Mouse (Mus musculus) common myeloid progenitor, adult 5-6 weeks (primary cell): ENCODE data around the gene Sgsm2. TPM values are rescaled to one million over a fixed set of nuclear protein-coding genes. Genes with fewer than 3 reads are reported as not detected.

Source experiments
- total RNA-seq: library from RNA; stranded (forward); fragments of 200-1000, 187-1606 nt; gene quantifications from 2 replicates; pipeline ENCODE4 v1.2.3, GENCODE M21; 2017

The Sgsm2 gene
- total RNA-seq, 1 experiment from 2014 or later = 8.2 TPM

Other genes with a start within 250 kb of the Sgsm2 start
- 32.2 and 46.4 TPM in 2 replicates for gene Cluh, start 247.6 kb downstream of the Sgsm2 start, total RNA-seq
- gene Pafah1b1, start 172.4 kb downstream of the Sgsm2 start, total RNA-seq = 64.4 and 76.8 TPM in 2 replicates
- 31.7 and 50.6 TPM in 2 replicates for gene Mettl16, start 126.2 kb downstream of the Sgsm2 start, total RNA-seq
- 4.9 and 10.6 TPM in 2 replicates for gene Mnt, start 66.1 kb downstream of the Sgsm2 start, total RNA-seq
- 92.1 and 102 TPM in 2 replicates for gene Tsr1, start 1.0 kb upstream of the Sgsm2 start, total RNA-seq
- gene Smg6, start 28.8 kb upstream of the Sgsm2 start, total RNA-seq = 46.7 and 63.4 TPM in 2 replicates
- gene Srr, start 28.9 kb upstream of the Sgsm2 start, total RNA-seq = 10.3 and 10.4 TPM in 2 replicates